Mouse (Mus musculus) heart, adult 9 months (tissue): ENCODE results near the gene Sugct.
"Not testable (repeated sequence)": the region's sequence is repeated elsewhere in the genome, so short reads cannot be mapped to it uniquely, and the experiment has no call there.

Experiments used
- DNase-seq, 2 experiments: peaks; one replicate each; pipeline ENCODE4 v3.0.0; 2022; ENCODE audit warnings: low spot score in 2 of 2

The Sugct gene

DNA sequence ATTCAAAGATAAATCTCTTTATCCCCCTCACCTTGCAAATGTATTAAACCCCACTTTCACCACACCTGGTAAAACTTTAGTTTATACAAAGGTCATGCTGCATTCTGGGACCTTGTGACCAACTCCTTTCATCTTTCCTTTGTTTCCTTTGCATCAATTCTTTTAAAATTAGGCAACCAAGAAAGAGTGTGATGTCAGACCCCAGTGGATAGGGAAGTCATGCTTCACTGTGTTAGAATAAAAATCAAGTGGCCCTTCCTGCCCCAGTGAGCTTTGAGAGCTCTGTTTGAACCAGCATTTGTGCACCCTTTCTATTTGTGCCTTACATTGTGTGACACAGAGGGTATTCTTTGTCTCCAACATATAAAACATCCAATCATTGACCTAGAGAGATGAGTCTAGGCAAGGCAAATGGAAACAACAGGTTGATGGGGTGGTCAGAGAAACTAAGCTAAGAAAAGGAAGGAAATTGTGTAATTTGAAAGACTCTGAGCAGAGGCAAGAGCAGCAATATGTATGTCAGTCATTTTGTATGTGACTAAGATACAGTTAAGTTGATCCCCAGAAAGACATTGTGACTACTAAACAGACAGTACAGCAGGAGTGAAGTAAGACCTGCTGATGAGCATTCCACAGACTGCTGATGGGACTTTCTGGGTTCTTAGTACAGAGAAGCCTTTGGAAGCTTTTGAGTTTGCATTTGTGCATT is 797.1 kb downstream of the Sugct start:
- no peak for DNase-seq

DNA sequence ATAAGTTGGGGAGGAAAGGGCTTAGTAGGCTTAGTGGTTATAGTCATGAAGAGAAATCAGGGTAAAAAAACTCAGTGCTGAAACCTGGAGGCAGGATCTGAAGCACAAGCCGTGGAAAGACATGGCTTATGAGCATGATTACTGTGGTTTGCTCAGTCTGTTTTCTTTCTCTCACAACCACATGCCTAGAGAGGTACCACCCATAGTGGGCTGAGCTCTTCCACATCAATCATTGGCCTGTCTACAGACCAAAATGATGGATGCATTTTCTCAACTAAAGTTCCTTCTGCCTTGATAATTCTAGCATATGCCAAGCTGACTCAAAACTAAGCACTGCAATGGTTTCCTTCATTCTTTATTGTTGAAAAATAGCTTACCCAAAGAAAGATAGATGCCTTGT is 817.3 kb downstream of the Sugct start:
- no peak for DNase-seq

DNA sequence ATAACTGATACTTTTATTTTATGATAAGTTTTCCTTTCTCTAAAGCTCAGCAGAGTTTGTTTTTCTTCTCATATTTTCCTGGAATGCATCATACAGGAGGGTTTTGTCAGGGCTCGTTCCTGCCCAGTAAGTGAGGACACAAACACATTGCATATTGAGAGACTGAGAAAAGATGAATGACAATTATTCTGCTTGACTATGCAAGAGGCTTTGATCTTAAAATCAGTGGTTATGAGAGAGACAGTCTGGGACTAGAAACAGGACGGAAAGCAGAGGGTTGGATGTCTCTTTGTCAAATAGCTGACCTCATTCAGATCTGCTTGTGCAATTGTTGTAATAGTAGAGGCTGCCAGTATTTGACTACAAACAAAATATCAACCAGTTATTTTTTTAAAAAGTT is 835.4 kb downstream of the Sugct start:
- DNase-seq, result no peak

DNA sequence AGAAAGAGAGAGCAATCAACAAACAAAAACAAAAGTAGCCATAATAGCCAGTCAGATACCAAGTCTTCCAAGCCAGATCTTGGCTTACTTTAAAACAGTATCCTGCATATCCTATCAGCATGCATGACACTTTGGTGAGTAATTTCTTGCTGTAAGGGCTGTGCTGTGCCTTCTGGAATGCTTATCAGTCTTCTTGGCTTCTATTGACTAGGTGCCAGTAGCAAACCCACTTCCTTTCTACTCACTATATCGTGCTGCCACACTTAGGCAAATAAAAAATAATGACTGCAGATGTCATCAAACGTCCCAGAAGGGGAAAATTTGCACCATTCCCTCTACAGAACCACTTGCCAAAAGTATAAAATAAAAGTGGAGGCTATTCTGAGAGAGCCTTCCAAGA is 848.1 kb downstream of the Sugct start:
- no peak for DNase-seq

DNA sequence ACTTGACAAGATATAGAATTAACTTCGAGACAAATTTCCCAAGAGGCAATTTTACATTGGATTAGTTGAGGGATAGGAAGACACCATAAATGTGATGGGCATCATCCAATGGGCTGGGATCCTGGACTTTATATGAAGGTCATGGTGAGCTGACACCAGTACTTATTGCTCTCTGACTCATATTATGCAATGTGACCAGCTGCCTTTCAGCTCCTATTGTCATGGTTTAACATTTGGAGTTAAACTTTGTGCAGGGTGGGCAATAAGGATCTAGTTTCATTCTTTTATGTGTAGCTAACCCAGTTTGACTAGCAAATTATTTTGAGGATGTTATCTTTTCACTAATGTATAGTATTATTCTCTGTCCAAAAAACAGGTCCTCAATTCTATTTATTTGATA is 854.4 kb downstream of the Sugct start:
- no peak for DNase-seq

DNA sequence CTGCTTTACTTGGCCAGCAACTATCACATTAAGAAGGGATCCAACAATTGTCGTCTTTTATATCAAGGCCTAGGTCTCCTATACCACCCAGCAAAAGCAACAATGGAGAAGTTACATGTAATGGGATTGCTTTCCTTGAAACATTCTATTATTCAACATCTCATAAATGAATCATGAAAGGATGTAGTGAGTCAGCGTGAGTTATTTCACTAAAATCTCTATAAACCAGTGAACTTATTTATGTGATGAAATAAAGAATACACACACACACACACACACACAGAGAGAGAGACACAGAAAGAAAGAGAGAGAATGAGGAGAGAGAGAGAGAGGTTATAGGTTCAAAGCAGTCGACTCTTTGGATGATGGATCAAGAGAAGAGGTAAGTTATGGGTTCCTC is 856.9 kb downstream of the Sugct start:
- DNase-seq, result no peak

DNA sequence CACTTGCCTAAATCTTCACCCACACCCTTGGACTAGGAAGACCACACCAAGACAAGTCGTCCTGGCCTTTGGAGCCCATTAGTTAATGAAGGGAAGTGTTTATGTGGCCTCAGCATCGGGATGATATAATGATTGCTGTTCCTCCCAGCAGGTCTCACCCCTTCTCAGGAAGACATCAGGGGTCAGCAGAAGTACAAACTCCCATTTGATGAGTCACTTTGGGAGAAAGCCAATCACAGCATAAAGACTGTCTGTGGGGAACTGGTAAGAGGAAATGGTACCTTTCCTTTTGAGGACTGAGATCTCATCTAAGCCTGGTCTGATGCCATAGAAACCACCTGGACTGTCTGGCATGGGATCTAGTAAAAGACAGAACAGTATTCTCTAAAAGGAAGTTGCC is 860.2 kb downstream of the Sugct start:
- DNase-seq, result no peak

DNA sequence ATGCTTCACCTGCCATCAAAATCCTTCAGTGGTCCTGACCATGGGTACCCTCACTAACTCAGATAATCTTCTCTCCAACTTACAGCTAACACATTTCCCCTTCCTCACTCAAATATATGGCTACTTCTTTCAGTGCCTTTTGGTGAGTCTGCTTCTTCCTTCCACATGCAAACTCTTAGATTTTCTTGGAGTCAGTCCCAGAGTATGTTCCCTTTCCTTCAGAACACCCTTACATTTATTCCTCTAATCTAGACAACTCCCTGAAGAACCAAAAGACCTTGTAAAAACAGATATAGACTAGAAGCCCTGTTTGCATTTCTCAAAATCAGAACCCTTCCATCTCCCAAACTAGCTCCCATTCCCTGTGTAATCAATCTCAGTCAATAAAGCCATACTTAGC is 862.3 kb downstream of the Sugct start:
- DNase-seq, result no peak

DNA sequence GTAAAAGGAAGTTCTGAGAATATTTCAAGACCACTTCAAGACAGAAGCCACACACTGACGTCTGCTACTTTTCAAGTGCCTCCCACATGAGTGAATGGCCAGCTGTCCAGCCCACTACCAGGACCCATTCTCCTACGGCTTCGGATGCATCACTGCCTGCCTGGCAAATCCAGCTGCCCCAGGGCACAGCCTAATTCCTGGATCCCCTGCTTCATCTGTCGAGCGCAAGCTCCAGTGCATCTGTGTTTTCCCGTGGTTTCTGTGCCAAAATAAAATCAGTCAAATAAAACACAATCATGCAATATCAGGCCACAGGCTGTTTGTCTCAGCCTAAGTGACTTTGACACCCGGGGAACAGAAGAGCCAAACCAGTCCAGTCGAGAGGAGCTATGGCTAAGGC is 863.5 kb downstream of the Sugct start:
- DNase-seq, result no peak

DNA sequence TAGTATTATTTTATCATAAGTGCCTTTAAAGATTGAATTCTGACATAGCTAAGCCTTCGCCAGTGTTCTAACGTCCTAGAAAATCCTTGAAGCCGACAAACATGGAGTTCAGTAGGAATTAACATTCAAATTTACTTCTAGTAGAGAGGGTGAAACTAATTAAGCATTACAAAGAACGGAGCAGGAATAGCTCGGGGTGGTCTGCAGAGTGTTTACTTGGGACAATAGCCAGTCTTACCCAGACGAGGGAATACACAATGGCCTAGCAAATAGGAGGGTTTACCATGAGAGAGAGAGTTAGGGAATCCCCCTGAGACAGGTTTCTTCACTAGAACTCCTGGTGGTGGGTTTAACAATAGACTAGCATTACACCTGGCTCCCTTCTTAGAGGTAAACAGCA is 865.1 kb downstream of the Sugct start:
- not testable (repeated sequence) for DNase-seq

DNA sequence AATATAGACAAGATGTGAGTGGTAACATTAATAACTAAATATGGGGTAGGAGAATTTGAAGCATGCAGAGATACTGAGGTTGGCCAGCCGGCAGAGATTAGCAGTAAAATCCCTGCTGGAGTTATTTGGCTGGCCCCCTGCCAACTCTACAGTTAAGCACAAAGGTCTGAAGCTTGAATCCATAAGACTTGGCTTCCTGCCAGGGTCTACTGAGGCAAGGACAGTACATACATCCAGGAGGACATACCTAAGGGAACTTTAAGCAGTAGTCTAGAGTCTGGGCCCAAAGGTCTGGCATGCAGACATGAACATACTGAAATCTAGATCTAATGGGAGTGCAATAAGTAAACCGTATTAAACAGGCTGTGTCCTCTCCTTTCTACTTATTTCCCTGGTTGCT is 865.8 kb downstream of the Sugct start:
- no peak for DNase-seq

DNA sequence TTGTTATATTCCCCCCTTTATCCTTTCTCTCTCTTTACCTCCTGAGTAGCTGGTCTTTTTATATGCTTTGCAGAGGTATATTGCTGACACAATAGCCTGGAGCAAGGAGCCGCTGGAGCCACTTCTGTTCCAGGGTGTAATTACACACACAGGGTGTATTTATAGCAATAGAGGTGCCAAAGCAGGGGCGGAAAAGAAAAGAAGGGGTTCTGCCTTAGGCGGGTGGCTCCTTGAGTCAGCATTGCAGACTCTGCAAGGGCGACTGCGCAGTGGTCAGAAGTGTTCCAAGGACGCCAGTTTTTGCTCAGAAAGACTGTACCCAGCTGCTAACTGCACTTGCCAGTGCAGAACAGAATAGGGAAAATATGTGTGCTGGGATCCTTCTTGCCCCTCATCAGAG is 869.7 kb downstream of the Sugct start:
- DNase-seq, result no peak

DNA sequence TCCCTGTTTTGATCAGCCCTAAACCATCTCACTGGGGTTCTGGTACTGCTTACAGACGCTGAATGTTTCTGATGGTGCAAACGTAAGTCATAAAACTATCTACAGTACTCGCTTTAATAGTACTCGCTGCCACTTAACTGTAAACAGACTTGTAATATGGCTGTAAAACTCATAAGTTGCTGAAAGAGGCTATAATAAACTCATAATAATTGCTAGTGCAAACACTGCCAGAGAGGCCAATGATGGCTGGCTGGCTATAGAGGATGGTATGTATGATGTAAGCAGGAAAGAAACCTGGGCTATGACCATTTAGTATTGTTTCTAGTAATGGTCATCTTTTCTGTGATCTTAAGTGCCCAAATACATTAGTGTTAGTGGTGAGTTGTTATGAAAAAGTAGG is 873.6 kb downstream of the Sugct start:
- DNase-seq, result no peak

DNA sequence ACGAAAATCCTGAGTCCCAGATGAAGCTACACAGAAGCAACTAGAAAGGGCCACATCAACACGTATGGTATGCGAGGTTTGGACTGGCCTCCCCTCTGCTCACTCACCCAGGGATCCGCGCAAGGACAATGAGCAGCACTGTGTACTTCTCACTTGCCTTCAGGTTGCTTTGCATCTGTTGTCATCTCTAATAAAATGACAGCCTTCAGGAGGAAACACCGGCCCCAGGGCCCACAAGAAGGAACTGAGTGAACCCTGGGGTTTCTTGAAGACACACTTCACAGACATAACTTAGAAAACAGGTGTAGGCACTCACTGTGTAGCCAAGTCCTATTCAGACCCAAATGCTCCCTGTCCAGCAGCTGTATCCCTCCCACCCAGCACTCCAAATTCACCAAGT is 877.9 kb downstream of the Sugct start:
- DNase-seq, result no peak

DNA sequence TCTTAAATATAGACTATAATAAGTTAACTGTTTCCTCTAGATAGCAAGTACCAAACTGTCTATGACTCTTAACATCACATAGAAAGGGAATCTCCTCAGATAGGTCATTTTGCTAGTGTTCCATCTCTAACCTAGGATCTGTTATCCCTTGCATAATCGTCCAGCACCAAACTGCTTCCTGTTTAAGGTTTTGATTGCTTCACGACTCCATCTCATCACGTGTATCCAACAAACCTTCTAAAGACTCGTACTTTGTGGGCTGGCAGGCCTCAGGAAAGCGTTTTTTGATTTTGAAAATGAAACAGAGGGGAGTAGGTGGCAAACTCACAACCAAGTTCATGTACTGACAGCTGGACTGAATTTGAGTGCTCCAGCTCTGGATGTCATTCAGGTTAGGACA is 878.6 kb downstream of the Sugct start:
- DNase-seq, result no peak

DNA sequence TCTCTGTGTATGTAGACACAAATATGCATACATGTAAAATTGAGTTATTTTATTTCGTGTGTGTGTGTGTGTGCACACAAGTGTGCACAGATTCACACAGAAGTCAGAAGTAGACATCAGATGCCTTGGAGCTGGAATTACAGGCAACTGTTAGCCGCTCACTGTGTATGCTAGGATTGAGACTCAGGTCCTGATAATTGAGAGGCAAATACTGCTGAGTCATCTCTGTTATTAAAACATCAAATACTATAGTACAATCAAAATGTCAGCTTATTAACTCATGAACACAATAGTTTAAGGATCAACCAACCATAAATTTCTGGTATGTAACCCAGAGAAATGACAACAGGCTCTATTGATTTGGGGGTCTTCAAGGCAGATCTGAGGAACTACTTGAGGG is 883.1 kb downstream of the Sugct start:
- no peak for DNase-seq
